Mouse (Mus musculus) ES-E14 (cell line): ENCODE data around the gene Rhbdd1. TPM values are rescaled to one million over a fixed set of nuclear protein-coding genes. Genes with fewer than 3 reads are reported as not detected.

Experiments
- DNase-seq: peaks from one replicate; pipeline ENCODE4 v3.0.0-alpha.2; 2013; ENCODE audit warnings: low read depth, low spot score
- H3K27ac ChIP-seq: 2 replicates; pipeline ENCODE4 v1.5.1; 2012; ENCODE audit warnings: low read depth, mild to moderate bottlenecking, low read length, moderate library complexity, mixed read lengths; ENCODE audit not compliant: poor library complexity, insufficient read depth, severe bottlenecking
- H3K36me3 ChIP-seq: 2 replicates; pipeline ENCODE4 v1.6.1; 2012; ENCODE audit warnings: mild to moderate bottlenecking, low read length, moderate library complexity, mixed read lengths; ENCODE audit not compliant: control insufficient read depth, poor library complexity, insufficient read depth, severe bottlenecking
- H3K4me1 ChIP-seq, 2 experiments: fragments of 150-350 bp in 1 of 2; sonication (generic) in 1 of 2; 2 replicates each; pipeline ENCODE4 v1.6.1; 2012; ENCODE audit warnings: low read length in 2 of 2, mild to moderate bottlenecking in 1 of 2, mixed read lengths in 1 of 2; ENCODE audit not compliant: control insufficient read depth in 2 of 2, insufficient read depth in 2 of 2, poor library complexity in 1 of 2
- H3K4me3 ChIP-seq, 2 experiments: fragments of 150-350 bp in 1 of 2; sonication (generic) in 1 of 2; 2 replicates each; pipeline ENCODE4 v1.5.1; 2012; ENCODE audit warnings: low read length in 2 of 2, low read depth in 1 of 2, mild to moderate bottlenecking in 1 of 2, mixed read lengths in 1 of 2; ENCODE audit not compliant: insufficient read depth in 1 of 2, poor library complexity in 1 of 2, severe bottlenecking in 1 of 2
- H3K9ac ChIP-seq: 2 replicates; pipeline ENCODE4 v1.6.1; 2012; ENCODE audit warnings: low read depth, mild to moderate bottlenecking, low read length, mixed read lengths; ENCODE audit not compliant: poor library complexity, insufficient read depth, severe bottlenecking
- H3K9me3 ChIP-seq: fragments of 150-350 bp; sonication (generic); 2 replicates; pipeline ENCODE4 v1.6.1; 2012; ENCODE audit warnings: low read depth, mild to moderate bottlenecking, low read length; ENCODE audit not compliant: control insufficient read depth, insufficient read depth
- CHD2 ChIP-seq: IDR thresholded peaks from 2 replicates; pipeline ENCODE4 v1.6.1; 2014; ENCODE audit warnings: mild to moderate bottlenecking, low read depth, low read length, inconsistent platforms
- HCFC1 ChIP-seq: IDR thresholded peaks from 2 replicates; pipeline ENCODE4 v1.6.1; 2012; ENCODE audit warnings: low read length, inconsistent platforms, borderline replicate concordance; ENCODE audit not compliant: insufficient read depth
- MAFK ChIP-seq: IDR thresholded peaks from 2 replicates; pipeline ENCODE4 v1.6.1; 2014; ENCODE audit warnings: mild to moderate bottlenecking, low read depth, low read length, inconsistent platforms; ENCODE audit not compliant: insufficient read depth
- ZC3H11A ChIP-seq: IDR thresholded peaks from 2 replicates; pipeline ENCODE4 v1.6.1; 2012; ENCODE audit warnings: low read depth, mild to moderate bottlenecking, inconsistent platforms, low read length, borderline replicate concordance
- ZNF384 ChIP-seq: IDR thresholded peaks from 2 replicates; pipeline ENCODE4 v1.6.1; 2012; ENCODE audit warnings: low read depth, low read length, inconsistent platforms
- in situ Hi-C, 2 experiments: fragments of 600-800 bp; cut with MboI; formaldehyde crosslinking; loops; one replicate each; pipeline ENCODE4 v1.15.1; 2025; ENCODE audit warnings: low sequenced_read_pairs in 2 of 2, inconsistent platforms in 1 of 2; ENCODE audit not compliant: unreplicated experiment in 2 of 2
- total RNA-seq: library from RNA; depleted of rRNA; stranded (reverse); fragments of 300-350 nt; gene quantifications from 2 replicates; pipeline ENCODE4 v1.2.3, GENCODE M21; 2012

Gene Rhbdd1
- total RNA-seq, 1 experiment, result 14.1 TPM

- H3K27ac ChIP-seq, result no peak overlapping the region
- in situ Hi-C loops, result no loop called here
- no peak overlapping the region for H3K9ac ChIP-seq
- no peaks in the 10 kb centered on the region for H3K36me3 ChIP-seq
- no peak for TF ChIP-seq ZNF384
- no peak for TF ChIP-seq HCFC1
- TF ChIP-seq CHD2, result no peak
- TF ChIP-seq ZC3H11A, result no peak
- TF ChIP-seq MAFK, result no peak
- no peak overlapping the region for H3K4me3 ChIP-seq
- no peak for DNase-seq
- H3K9me3 ChIP-seq, result no peaks in the 10 kb centered on the region; the same call in 1 of the 2 replicates
- H3K4me1 ChIP-seq, result no peaks in the 10 kb centered on the region
Observed at GRCm38 (mm10) chr1:82461041-82461440, 144.8 kb downstream of the Rhbdd1 start.

- in situ Hi-C loops, result no loop called here
- DNase-seq, result no peak
Observed at GRCm38 (mm10) chr1:82465321-82465853, 149.1 kb downstream of the Rhbdd1 start.

GRCm38 (mm10) chr1:82468872-82469271 is 152.6 kb downstream of the Rhbdd1 start:
- no peak overlapping the region for H3K27ac ChIP-seq
- no peaks in the 10 kb centered on the region; the same call in 1 of the 2 replicates for H3K9me3 ChIP-seq
- in situ Hi-C loops, result no loop called here
- no peak for TF ChIP-seq MAFK
- no peak for TF ChIP-seq ZNF384
- TF ChIP-seq HCFC1, result no peak
- TF ChIP-seq CHD2, result no peak
- no peak for TF ChIP-seq ZC3H11A
- H3K4me1 ChIP-seq, result no peaks in the 10 kb centered on the region
- no peak for DNase-seq
- no peak overlapping the region for H3K4me3 ChIP-seq
- H3K9ac ChIP-seq, result no peak overlapping the region
- no peaks in the 10 kb centered on the region for H3K36me3 ChIP-seq

More at GRCm38 (mm10) chr1:82465321-82465853, 149.1 kb downstream of the Rhbdd1 start:
- TF ChIP-seq MAFK (no peak), ZNF384 (no peak), CHD2 (no peak), HCFC1 (no peak), ZC3H11A (no peak)
- H3K9me3 ChIP-seq, result no peaks in the 10 kb centered on the region; the same call in 1 of the 2 replicates
- H3K4me3 ChIP-seq, result no peak overlapping the region
- H3K36me3 ChIP-seq, result no peaks in the 10 kb centered on the region
- H3K9ac ChIP-seq, result no peak overlapping the region
- H3K4me1 ChIP-seq, result no peaks in the 10 kb centered on the region
- H3K27ac ChIP-seq, result no peak overlapping the region

- in situ Hi-C loops, result no loop called here
- Histone ChIP-seq H3K9ac (no peak overlapping the region), H3K27ac (no peak overlapping the region), H3K4me3 (no peak overlapping the region), H3K4me1 (no peaks in the 10 kb centered on the region), H3K9me3 (no peaks in the 10 kb centered on the region), H3K36me3 (no peaks in the 10 kb centered on the region)
- no peak for DNase-seq
- no peak for TF ChIP-seq CHD2
- TF ChIP-seq ZC3H11A, result no peak
- TF ChIP-seq ZNF384, result no peak
Observed at GRCm38 (mm10) chr1:82470516-82471225, 154.4 kb downstream of the Rhbdd1 start.

GRCm38 (mm10) chr1:82473467-82473866 is 157.2 kb downstream of the Rhbdd1 start:
- H3K4me1 ChIP-seq, result no peaks in the 10 kb centered on the region
- H3K4me3 ChIP-seq, result no peak overlapping the region
- no peak for DNase-seq
- no peak overlapping the region for H3K9ac ChIP-seq
- no peak overlapping the region for H3K27ac ChIP-seq
- TF ChIP-seq MAFK (no peak), ZNF384 (no peak), HCFC1 (no peak)
- H3K9me3 ChIP-seq, result no peaks in the 10 kb centered on the region
- in situ Hi-C loops, result no loop called here
- no peaks in the 10 kb centered on the region for H3K36me3 ChIP-seq
